17 mouse cellular contexts compared by ENCODE assay signal in the genomic region with DNA sequence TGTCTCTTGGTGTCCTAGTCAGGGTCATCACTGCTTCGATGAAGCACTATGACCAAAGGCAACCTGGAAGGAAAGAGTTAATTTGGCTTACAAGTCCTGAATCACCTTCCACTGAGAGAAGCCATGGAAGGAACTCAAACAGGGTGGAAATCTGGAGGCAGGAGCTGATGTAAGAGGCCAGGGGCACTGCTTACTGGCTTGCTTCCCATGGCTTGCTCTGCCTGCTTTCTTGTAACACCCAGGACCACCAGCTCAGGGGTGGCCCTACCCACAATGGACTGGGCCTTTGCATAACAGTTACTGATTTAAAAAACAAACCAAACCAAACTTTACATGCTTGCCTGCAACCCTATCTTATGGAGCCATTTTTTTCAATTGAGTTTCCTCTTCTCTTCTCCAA.
"Had no signal": no experiment of that assay in that cellular context is flagged by ENCODE, and none has a peak within 500 bp of the region (broad histone marks: within the 10 kb centered on the region; RNA-seq: fewer than 3 reads in every experiment).

No protein-coding gene starts in this region.

- H3K27ac ChIP-seq: neural tube, embryonic 12.5 days; neural tube, embryonic 13.5 days; neural tube, embryonic 15.5 days; stomach, embryonic 15.5 days; stomach, postnatal 0 days had no signal

- H3K36me3 ChIP-seq: stomach, embryonic 15.5 days had no signal

- H3K4me2 ChIP-seq: neural tube, embryonic 12.5 days; neural tube, embryonic 13.5 days; neural tube, embryonic 15.5 days; stomach, embryonic 15.5 days had no signal

- DNase-seq: retina, postnatal 1 day; right cerebral cortex, adult 18-20 months; right cerebral cortex, postnatal 14 days; right cerebral cortex, postnatal 25 days; right cerebral cortex, postnatal 4 days; spleen, adult 18-20 months; thymus, adult 18-20 months; thymus, adult 2 months; thymus, postnatal 14 days; thymus, postnatal 25 days; thymus, postnatal 36 days; thymus, postnatal 4 days had no signal

- H3K4me3 ChIP-seq: neural tube, embryonic 12.5 days; neural tube, embryonic 13.5 days; neural tube, embryonic 15.5 days; stomach, embryonic 15.5 days had no signal

- H3K27me3 ChIP-seq: neural tube, embryonic 12.5 days; neural tube, embryonic 13.5 days; neural tube, embryonic 15.5 days; stomach, embryonic 15.5 days had no signal

- H3K4me1 ChIP-seq: neural tube, embryonic 12.5 days; neural tube, embryonic 13.5 days; neural tube, embryonic 15.5 days; stomach, embryonic 15.5 days had no signal

- H3K9me3 ChIP-seq: neural tube, embryonic 12.5 days; neural tube, embryonic 13.5 days; neural tube, embryonic 15.5 days; stomach, embryonic 15.5 days had no signal

- H3K9ac ChIP-seq: neural tube, embryonic 12.5 days; neural tube, embryonic 13.5 days; neural tube, embryonic 15.5 days; stomach, embryonic 15.5 days had no signal
